8 mouse cellular contexts compared by ENCODE assay signal in genomic region chr1:167691911-167692682, GRCm38 (mm10). TPM values are rescaled to one million over a fixed set of nuclear protein-coding genes. Genes with fewer than 3 reads are reported as not detected.
A peak's percentile ranks its signal among the peaks of the same experiment; 100 is the strongest.
DNase-seq lines count a peak whose midpoint lies in the region; ATAC-seq and TF ChIP-seq lines count a peak whose summit lies in the region.

No protein-coding gene starts in this region.

- peaks cover 98% of the 10 kb centered on the region for H3K27me3 ChIP-seq in lung, embryonic 14.5 days (ENCODE audit: insufficient read depth, low read length)
- peaks cover 98% of the 10 kb centered on the region for H3K27me3 ChIP-seq in embryonic facial prominence, embryonic 13.5 days
- H3K27me3 ChIP-seq in intestine, embryonic 16.5 days (replicated peaks; ENCODE audit: control insufficient read depth, insufficient read depth, low read length) = peaks cover 80% of the 10 kb centered on the region
- peaks cover 91% of the 10 kb centered on the region for H3K27me3 ChIP-seq in neural tube, embryonic 15.5 days (replicated peaks)

- H3K9ac ChIP-seq in lung, embryonic 14.5 days = no peak overlapping the region
- no peak overlapping the region for H3K9ac ChIP-seq in embryonic facial prominence, embryonic 13.5 days
- H3K9ac ChIP-seq in intestine, embryonic 16.5 days (ENCODE audit: low read depth, low read length) = no peak overlapping the region
- H3K9ac ChIP-seq in neural tube, embryonic 15.5 days (replicated peaks) = no peak overlapping the region

- H3K4me2 ChIP-seq in lung, embryonic 14.5 days = peak overlapping the region; percentile 36; the same call in 1 of the 2 replicates
- H3K4me2 ChIP-seq in embryonic facial prominence, embryonic 13.5 days = peak overlapping the region; percentile 49
- peak overlapping the region; percentile 28; the same call in 1 of the 2 replicates for H3K4me2 ChIP-seq in intestine, embryonic 16.5 days (ENCODE audit: low read depth, low read length)
- H3K4me2 ChIP-seq in neural tube, embryonic 15.5 days = peak overlapping the region; percentile 34

- no peaks in the 10 kb centered on the region for H3K36me3 ChIP-seq in lung, embryonic 14.5 days (ENCODE audit: insufficient read depth)
- no peaks in the 10 kb centered on the region for H3K36me3 ChIP-seq in embryonic facial prominence, embryonic 13.5 days
- no peaks in the 10 kb centered on the region for H3K36me3 ChIP-seq in intestine, embryonic 16.5 days (ENCODE audit: control insufficient read depth, insufficient read depth, low read length)
- no peaks in the 10 kb centered on the region for H3K36me3 ChIP-seq in neural tube, embryonic 15.5 days

- TF ChIP-seq CTCF in lung, embryonic 14.5 days (IDR thresholded peaks at IDR 0.05; ENCODE audit: low read depth) = no peak

- WGBS in lung, embryonic 14.5 days = 1% methylated on average over 44 of the region's 44 CpGs
- WGBS in embryonic facial prominence, embryonic 13.5 days = under 1% methylated on average over 44 of the region's 44 CpGs
- WGBS in intestine, embryonic 16.5 days = under 1% methylated on average over 44 of the region's 44 CpGs
- under 1% methylated on average over 44 of the region's 44 CpGs for WGBS in neural tube, embryonic 15.5 days

- peak; percentile 19 for DNase-seq in lung, embryonic 14.5 days
- no peak for DNase-seq in lung, postnatal 14 days
- DNase-seq in urinary bladder, adult 2 months (ENCODE audit: low spot score) = no peak

- peak overlapping the region; percentile 6; the same call in 1 of the 2 replicates for H3K4me3 ChIP-seq in lung, embryonic 14.5 days (ENCODE audit: low read depth, low read length)
- H3K4me3 ChIP-seq in embryonic facial prominence, embryonic 13.5 days = peak overlapping the region; percentile 29
- H3K4me3 ChIP-seq in intestine, embryonic 16.5 days (ENCODE audit: low read length) = peak overlapping the region; percentile 22; the same call in 1 of the 2 replicates
- H3K4me3 ChIP-seq in neural tube, embryonic 15.5 days (replicated peaks) = peak overlapping the region; percentile 12; the same call in 1 of the 2 replicates

- H3K9me3 ChIP-seq in lung, embryonic 14.5 days (ENCODE audit: low read depth, low read length) = no peaks in the 10 kb centered on the region
- no peaks in the 10 kb centered on the region for H3K9me3 ChIP-seq in embryonic facial prominence, embryonic 13.5 days
- H3K9me3 ChIP-seq in intestine, embryonic 16.5 days (ENCODE audit: control insufficient read depth, low read length) = no peaks in the 10 kb centered on the region
- H3K9me3 ChIP-seq in neural tube, embryonic 15.5 days (replicated peaks) = no peaks in the 10 kb centered on the region

- H3K4me1 ChIP-seq in lung, embryonic 14.5 days (ENCODE audit: insufficient read depth) = 0 out of 2 replicates have a peak, but pooled peaks cover 4% of the 10 kb centered on the region
- H3K4me1 ChIP-seq in embryonic facial prominence, embryonic 13.5 days = peaks cover 22% of the 10 kb centered on the region
- peaks cover 18% of the 10 kb centered on the region for H3K4me1 ChIP-seq in intestine, embryonic 16.5 days (ENCODE audit: control insufficient read depth, insufficient read depth, low read length)
- H3K4me1 ChIP-seq in neural tube, embryonic 15.5 days = peaks cover 24% of the 10 kb centered on the region

- no peak for ATAC-seq in lung, embryonic 14.5 days (ENCODE audit: insufficient read depth)
- no peak for ATAC-seq in embryonic facial prominence, embryonic 13.5 days (ENCODE audit: insufficient number of reproducible peaks, insufficient read depth, low FRiP score, low TSS enrichment, low read depth)
- no peak for ATAC-seq in intestine, embryonic 16.5 days
- ATAC-seq in neural tube, embryonic 15.5 days (ENCODE audit: low FRiP score) = no peak
- no peak for ATAC-seq in frontal cortex, adult (ENCODE audit: low TSS enrichment)
- ATAC-seq in inflammation-experienced regulatory T-cells, adult 6 months = no peak

- no peak overlapping the region for H3K27ac ChIP-seq in lung, embryonic 14.5 days (ENCODE audit: low read depth)
- no peak overlapping the region for H3K27ac ChIP-seq in embryonic facial prominence, embryonic 13.5 days
- H3K27ac ChIP-seq in intestine, embryonic 16.5 days (ENCODE audit: low read length) = no peak overlapping the region
- no peak overlapping the region for H3K27ac ChIP-seq in neural tube, embryonic 15.5 days (replicated peaks)

RNA-seq across cellular contexts. Expression of gene Lmx1a, which starts 3.1 kb away (rescaled TPM):
- polyA plus RNA-seq in lung, embryonic 14.5 days (2014; fragmentation: Nextera tagmentation; extraction: Ambion mirVana) = not detected in 2 replicates
- polyA plus RNA-seq in embryonic facial prominence, embryonic 13.5 days (2015; fragmentation: Nextera tagmentation; extraction: Ambion mirVana) = 0.63 and 0.76 TPM in 2 replicates
- polyA plus RNA-seq in intestine, embryonic 16.5 days (2015; fragmentation: Nextera tagmentation; extraction: Ambion mirVana) = 0.54 and 0.56 TPM in 2 replicates
- 0.43 and 0.68 TPM in 2 replicates for polyA plus RNA-seq in neural tube, embryonic 15.5 days (2015; fragmentation: Nextera tagmentation; extraction: Ambion mirVana)
- polyA plus RNA-seq in urinary bladder, adult 2 months (2012; rRNA removed) = 0.03 and 0.06 TPM in 2 replicates
- polyA plus RNA-seq in inflammation-experienced regulatory T-cells, adult 6 months (2017; shearing (Covaris generic)) = under 1 TPM in 1 of 3 experiments, not detected in 2; 0.11 TPM
